In the genomic region with DNA sequence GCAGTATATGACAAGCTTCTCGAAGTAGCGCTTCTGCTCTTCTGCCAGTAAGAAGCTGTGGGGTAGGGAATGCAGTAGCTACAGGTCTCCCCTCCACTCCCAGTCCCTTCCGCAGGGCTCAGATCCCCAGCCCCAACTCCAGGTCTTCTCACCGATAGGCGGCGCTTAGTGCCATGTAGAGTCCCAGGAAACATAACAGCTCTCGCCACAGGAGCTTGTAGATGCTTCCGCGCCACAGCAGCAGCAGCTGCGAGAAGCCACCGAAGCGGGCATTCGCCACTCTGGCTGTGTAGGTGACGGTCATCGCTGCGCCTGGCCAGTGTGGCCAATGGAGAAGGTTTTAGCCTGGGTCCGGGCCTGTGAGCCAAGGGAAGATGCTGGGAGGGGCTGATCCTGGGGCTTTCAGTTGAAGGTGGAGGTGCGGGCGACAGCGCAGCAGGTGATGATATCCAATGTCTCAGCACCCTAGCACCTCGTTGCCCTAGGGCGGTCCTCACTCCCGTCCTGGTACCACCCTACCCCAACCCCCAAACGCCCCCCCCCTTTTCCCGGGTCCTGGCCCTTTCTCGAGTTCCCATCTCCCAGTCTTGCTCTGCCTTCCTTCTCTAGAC, we compare ENCODE assay signal across 8 mouse cellular contexts. TPM values are rescaled to one million over a fixed set of nuclear protein-coding genes. Genes with fewer than 3 reads are reported as not detected.
DNase-seq lines count a peak whose midpoint lies in the region; ATAC-seq and TF ChIP-seq lines count a peak whose summit lies in the region.

No protein-coding gene starts in this region.

- no peak for ATAC-seq in limb, embryonic 14.5 days (ENCODE audit: low FRiP score, low read depth)
- peak; percentile 57; the same call in 1 of the 2 replicates for ATAC-seq in midbrain, embryonic 14.5 days (ENCODE audit: low FRiP score, low TSS enrichment)

- 5% methylated on average over 25 of the region's 26 CpGs for WGBS in kidney, adult 2 months
- WGBS in limb, embryonic 14.5 days: 2% methylated on average over 22 of the region's 26 CpGs
- 5% methylated on average over 26 of the region's 26 CpGs for WGBS in midbrain, embryonic 14.5 days

- TF ChIP-seq CTCF in kidney, adult 2 months (conservative IDR thresholded peaks at IDR 0.05; ENCODE audit: insufficient read depth, insufficient read length, low read depth, low read length): peak; percentile 78

- DNase-seq in heart, adult 11 months: peak; percentile 94
- no peak for DNase-seq in heart, postnatal 25 days (ENCODE audit: low spot score)
- peak; percentile 69 to 70 for DNase-seq in cerebellum, postnatal 36 days
- peak; percentile 63 for DNase-seq in gastrocnemius, postnatal 14 days
- peak; percentile 85 for DNase-seq in kidney, adult 2 months
- peak; percentile 72 for DNase-seq in limb, embryonic 14.5 days (ENCODE audit: low spot score)
- DNase-seq in midbrain, embryonic 14.5 days: peak; percentile 90
- DNase-seq in spleen, postnatal 10 days (ENCODE audit: low spot score in 2 of 2): peak; percentile 52 to 78

- no peaks in the 10 kb centered on the region for H3K9me3 ChIP-seq in limb, embryonic 14.5 days (ENCODE audit: control insufficient read depth, low read length)
- no peaks in the 10 kb centered on the region for H3K9me3 ChIP-seq in midbrain, embryonic 14.5 days (ENCODE audit: control insufficient read depth, low read length)

- no peaks in the 10 kb centered on the region for H3K36me3 ChIP-seq in kidney, adult 2 months (ENCODE audit: control insufficient read depth, insufficient read depth, low read length)
- peaks cover 9% of the 10 kb centered on the region for H3K36me3 ChIP-seq in limb, embryonic 14.5 days (ENCODE audit: control insufficient read depth, insufficient read depth, low read length)
- peaks cover 9% of the 10 kb centered on the region for H3K36me3 ChIP-seq in midbrain, embryonic 14.5 days (ENCODE audit: control insufficient read depth, insufficient read depth, low read length)

- H3K4me3 ChIP-seq in kidney, adult 2 months (ENCODE audit: insufficient read depth, low read depth, low read length): peak overlapping the region; percentile 33; the same call in 1 of the 2 replicates
- peak overlapping the region; percentile 24 for H3K4me3 ChIP-seq in limb, embryonic 14.5 days (replicated peaks; ENCODE audit: low read length)
- H3K4me3 ChIP-seq in midbrain, embryonic 14.5 days (replicated peaks; ENCODE audit: low read depth, low read length): peak overlapping the region; percentile 25

- TF ChIP-seq POLR2A in kidney, adult 2 months (IDR thresholded peaks at IDR 0.05; ENCODE audit: low read depth, low read length): no peak
- no peak for TF ChIP-seq POLR2A in limb, embryonic 14.5 days (IDR thresholded peaks at IDR 0.05; ENCODE audit: borderline replicate concordance, extremely low read depth, insufficient read depth, insufficient read length)

- peak overlapping the region; percentile 44 for H3K4me2 ChIP-seq in limb, embryonic 14.5 days (replicated peaks; ENCODE audit: low read depth, low read length, severe bottlenecking)
- H3K4me2 ChIP-seq in midbrain, embryonic 14.5 days (ENCODE audit: low read length): peak overlapping the region; percentile 57

- intact Hi-C loops in heart, postnatal 25 days (cut with DNase I): no loop called here
- intact Hi-C loops in gastrocnemius, postnatal 14 days (cut with DNase I; ENCODE audit: low total_unique reads): no loop called here

- H3K27ac ChIP-seq in kidney, adult 2 months (ENCODE audit: insufficient read depth, low read depth, low read length): no peak overlapping the region
- no peak overlapping the region for H3K27ac ChIP-seq in limb, embryonic 14.5 days (replicated peaks; ENCODE audit: low read depth, low read length)
- no peak overlapping the region for H3K27ac ChIP-seq in midbrain, embryonic 14.5 days (replicated peaks; ENCODE audit: low read depth, low read length)

- no peaks in the 10 kb centered on the region for H3K4me1 ChIP-seq in kidney, adult 2 months (ENCODE audit: control insufficient read depth, insufficient read depth, low read length)
- H3K4me1 ChIP-seq in limb, embryonic 14.5 days (ENCODE audit: control insufficient read depth, insufficient read depth, low read length): no peaks in the 10 kb centered on the region
- 0 out of 2 replicates have a peak, but pooled peaks cover 4% of the 10 kb centered on the region for H3K4me1 ChIP-seq in midbrain, embryonic 14.5 days (ENCODE audit: control insufficient read depth, insufficient read depth, low read length)

- no peak overlapping the region for H3K9ac ChIP-seq in limb, embryonic 14.5 days (ENCODE audit: low read depth, low read length, severe bottlenecking)
- peak overlapping the region; percentile 45 for H3K9ac ChIP-seq in midbrain, embryonic 14.5 days (replicated peaks; ENCODE audit: low read length)

- no peaks in the 10 kb centered on the region for H3K27me3 ChIP-seq in kidney, adult 2 months (replicated peaks; ENCODE audit: control insufficient read depth, insufficient read depth, low read length)
- peaks cover 38% of the 10 kb centered on the region for H3K27me3 ChIP-seq in limb, embryonic 14.5 days (ENCODE audit: control insufficient read depth, insufficient read depth, low read length)
- H3K27me3 ChIP-seq in midbrain, embryonic 14.5 days (ENCODE audit: control insufficient read depth, insufficient read depth, low read length): peaks cover 20% of the 10 kb centered on the region

RNA-seq across cellular contexts. Expression of a gene that starts 1.0 kb away (rescaled TPM):
- not detected for total RNA-seq in heart, postnatal 25 days (2021)
- total RNA-seq in gastrocnemius, postnatal 14 days (2021): not detected
- not detected in 2 replicates for polyA plus RNA-seq in kidney, adult 2 months (2012; rRNA removed)
- polyA plus RNA-seq in limb, embryonic 14.5 days (2012; rRNA removed): 0.08 and 0.15 TPM in 2 replicates
- polyA plus RNA-seq in limb, embryonic 14.5 days (2014; fragmentation: Nextera tagmentation; extraction: Ambion mirVana): not detected in 2 replicates
- polyA plus RNA-seq in midbrain, embryonic 14.5 days (2014; fragmentation: Nextera tagmentation; extraction: Ambion mirVana): not detected in 2 replicates

RNA-seq across cellular contexts. Expression of a gene that starts 11.7 kb away (rescaled TPM):
- 10 to 100 TPM; 65.0 to 67.4 TPM for total RNA-seq in heart, postnatal 25 days (2021)
- 10 to 100 TPM; 44.3 to 44.9 TPM for total RNA-seq in gastrocnemius, postnatal 14 days (2021)
- 266 and 270 TPM in 2 replicates for polyA plus RNA-seq in kidney, adult 2 months (2012; rRNA removed)
- 173 and 207 TPM in 2 replicates for polyA plus RNA-seq in limb, embryonic 14.5 days (2012; rRNA removed)
- 95.0 and 98.0 TPM in 2 replicates for polyA plus RNA-seq in limb, embryonic 14.5 days (2014; fragmentation: Nextera tagmentation; extraction: Ambion mirVana)
- polyA plus RNA-seq in midbrain, embryonic 14.5 days (2014; fragmentation: Nextera tagmentation; extraction: Ambion mirVana): 130 and 155 TPM in 2 replicates

RNA-seq across cellular contexts. Expression of a gene that starts 13.3 kb away (rescaled TPM):
- total RNA-seq in heart, postnatal 25 days (2021): 10 to 100 TPM; 82.7 to 88.7 TPM
- 10 to 100 TPM; 77.5 to 92.1 TPM for total RNA-seq in gastrocnemius, postnatal 14 days (2021)
- polyA plus RNA-seq in kidney, adult 2 months (2012; rRNA removed): 103 and 111 TPM in 2 replicates
- 163 and 168 TPM in 2 replicates for polyA plus RNA-seq in limb, embryonic 14.5 days (2012; rRNA removed)
- polyA plus RNA-seq in limb, embryonic 14.5 days (2014; fragmentation: Nextera tagmentation; extraction: Ambion mirVana): 135 and 156 TPM in 2 replicates
- polyA plus RNA-seq in midbrain, embryonic 14.5 days (2014; fragmentation: Nextera tagmentation; extraction: Ambion mirVana): 157 and 191 TPM in 2 replicates

RNA-seq across cellular contexts. Expression of a gene that starts 22.9 kb away (rescaled TPM):
- 1 to 10 TPM; 2.0 to 2.1 TPM for total RNA-seq in heart, postnatal 25 days (2021)
- 1 to 10 TPM; 1.4 to 1.5 TPM for total RNA-seq in gastrocnemius, postnatal 14 days (2021)
- 34.5 and 34.6 TPM in 2 replicates for polyA plus RNA-seq in kidney, adult 2 months (2012; rRNA removed)
- 15.1 and 17.7 TPM in 2 replicates for polyA plus RNA-seq in limb, embryonic 14.5 days (2012; rRNA removed)
- 17.4 and 18.1 TPM in 2 replicates for polyA plus RNA-seq in limb, embryonic 14.5 days (2014; fragmentation: Nextera tagmentation; extraction: Ambion mirVana)
- 25.8 and 31.4 TPM in 2 replicates for polyA plus RNA-seq in midbrain, embryonic 14.5 days (2014; fragmentation: Nextera tagmentation; extraction: Ambion mirVana)

RNA-seq across cellular contexts. Expression of a gene that starts 23.4 kb away (rescaled TPM):
- 10 to 100 TPM; 28.0 to 28.7 TPM for total RNA-seq in heart, postnatal 25 days (2021)
- 10 to 100 TPM; 24.6 to 27.9 TPM for total RNA-seq in gastrocnemius, postnatal 14 days (2021)
- 36.1 and 45.0 TPM in 2 replicates for polyA plus RNA-seq in kidney, adult 2 months (2012; rRNA removed)
- 89.9 and 112 TPM in 2 replicates for polyA plus RNA-seq in limb, embryonic 14.5 days (2012; rRNA removed)
- polyA plus RNA-seq in limb, embryonic 14.5 days (2014; fragmentation: Nextera tagmentation; extraction: Ambion mirVana): 16.9 and 18.0 TPM in 2 replicates
- 32.0 and 41.0 TPM in 2 replicates for polyA plus RNA-seq in midbrain, embryonic 14.5 days (2014; fragmentation: Nextera tagmentation; extraction: Ambion mirVana)
